Mouse (Mus musculus): ENCODE results near the gene Tamm41.
A peak's percentile ranks its signal among the peaks of the same experiment; 100 is the strongest.

Gene Tamm41

GRCm38 (mm10) chr6:114974331-114974730, 63.3 kb downstream of the Tamm41 start:
- DNase-seq (ENCODE audit: low read depth), result no peak

- no peak for DNase-seq (ENCODE audit: low read depth)
Measured at GRCm38 (mm10) chr6:114972988-114973387, 64.7 kb downstream of the Tamm41 start.

- DNase-seq (ENCODE audit: low read depth), result no peak
Measured at GRCm38 (mm10) chr6:114970895-114971294, 66.8 kb downstream of the Tamm41 start.

- DNase-seq (ENCODE audit: low read depth), result no peak
Measured at GRCm38 (mm10) chr6:114970386-114970785, 67.3 kb downstream of the Tamm41 start.

- peak; percentile 52 for DNase-seq (ENCODE audit: low read depth)
Measured at GRCm38 (mm10) chr6:114969213-114970120, 68.2 kb downstream of the Tamm41 start, which contains the start of gene Vgll4. Gene Vgll4 (minus strand): TSS chr6:114969994.

DNA sequence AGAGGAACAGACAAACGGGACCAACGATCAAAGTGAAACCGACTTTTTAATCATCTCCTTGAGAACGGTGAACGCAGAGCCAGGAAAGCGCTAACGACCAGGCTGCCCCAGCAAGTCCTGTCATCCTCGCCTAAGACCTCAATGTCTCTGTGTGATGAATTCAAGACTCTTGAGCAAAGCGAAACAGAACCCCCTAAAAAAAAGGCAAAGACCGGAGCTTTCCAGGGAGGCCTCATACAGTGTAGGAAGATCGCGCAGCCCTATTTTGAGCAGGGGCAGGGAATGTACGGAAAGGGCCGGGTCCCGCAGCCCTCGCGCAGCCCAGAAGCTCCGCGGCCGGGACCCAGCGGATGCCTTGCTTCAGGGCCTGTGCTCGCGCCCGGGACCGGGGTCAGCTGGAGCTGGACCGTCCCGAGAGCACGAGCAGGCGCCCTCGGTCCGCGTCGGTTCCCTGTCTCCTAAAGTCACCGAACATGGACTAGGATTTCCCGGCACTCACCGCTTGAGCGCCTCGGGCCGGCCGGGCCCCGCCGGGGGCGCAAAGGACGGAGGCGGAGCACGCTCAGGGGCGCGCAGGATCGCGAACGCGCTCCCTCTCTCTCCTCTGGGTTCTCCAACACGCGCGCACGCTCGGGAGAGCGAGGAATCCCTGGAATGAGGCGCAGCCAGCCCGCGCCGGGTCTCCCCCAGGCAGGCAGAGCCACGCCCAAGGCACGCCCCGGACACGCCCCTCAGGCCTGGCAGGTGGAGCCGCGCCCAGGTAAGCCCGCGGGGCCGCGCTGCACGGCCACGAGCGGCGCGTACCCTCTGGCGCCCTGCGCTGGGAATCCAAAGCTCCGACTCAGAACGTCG, 69.1 kb downstream of the Tamm41 start:
- DNase-seq (ENCODE audit: low read depth), result no peak

GRCm38 (mm10) chr6:114967623-114968022, 70.1 kb downstream of the Tamm41 start:
- no peak for DNase-seq (ENCODE audit: low read depth)

GRCm38 (mm10) chr6:114966396-114967154, 71.1 kb downstream of the Tamm41 start:
- DNase-seq (ENCODE audit: low read depth), result no peak

DNA sequence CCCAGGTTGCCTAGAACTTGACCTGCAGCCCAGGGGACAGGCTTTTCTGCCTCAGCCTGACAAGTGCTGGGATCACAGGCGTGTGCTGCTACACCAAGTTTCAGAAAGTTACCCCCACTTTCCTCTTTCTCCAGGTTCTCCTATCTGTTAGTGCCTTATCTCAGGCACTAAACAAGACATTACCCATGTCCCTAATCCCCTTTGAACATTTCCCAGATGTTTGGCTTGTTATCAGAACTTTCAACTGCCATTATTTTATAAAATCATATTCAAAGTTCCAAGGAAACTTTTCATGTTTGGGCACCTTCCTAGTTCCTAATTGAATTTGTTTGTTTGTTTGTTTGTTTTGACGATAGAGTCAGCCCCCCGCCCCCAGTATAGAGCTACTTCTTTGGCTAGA, 71.9 kb downstream of the Tamm41 start:
- DNase-seq (ENCODE audit: low read depth), result no peak

DNA sequence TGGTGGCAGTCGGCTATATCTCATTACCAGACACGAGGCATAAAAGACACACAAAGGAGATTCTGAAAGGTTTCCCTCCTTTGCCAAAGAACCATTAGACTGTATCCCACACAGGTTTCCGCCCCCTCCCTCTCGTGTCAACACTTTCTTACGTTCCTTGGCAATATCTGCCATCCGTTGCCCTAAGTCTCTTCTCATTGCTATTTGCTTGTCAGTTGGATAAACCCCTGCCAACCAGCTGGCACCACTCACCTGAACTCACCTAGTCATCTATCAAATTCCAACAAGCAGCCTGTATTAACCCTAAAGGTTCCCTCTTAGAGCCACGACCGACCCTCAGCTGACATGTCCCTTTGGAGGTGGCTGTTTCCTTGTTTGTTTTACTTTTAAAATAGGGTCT, 72.3 kb downstream of the Tamm41 start:
- no peak for DNase-seq (ENCODE audit: low read depth)

DNA sequence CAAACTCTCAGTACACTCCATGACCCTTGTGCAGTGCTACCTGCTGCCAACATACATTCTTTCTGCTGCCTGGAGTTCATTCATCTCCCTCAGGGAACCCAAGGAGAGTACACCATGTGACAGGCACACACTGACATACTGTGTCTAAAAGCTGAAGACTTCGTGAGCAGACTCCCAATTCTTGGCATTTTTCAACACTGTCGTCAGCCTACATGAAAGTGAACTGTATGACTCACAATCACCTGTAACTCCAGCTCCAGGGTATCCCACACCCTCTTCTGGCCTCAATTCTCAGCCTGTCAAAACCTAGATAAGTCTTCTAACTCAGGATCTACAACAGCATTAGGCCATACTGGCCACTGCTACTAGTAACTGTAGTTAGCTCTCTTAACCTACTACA, 73.4 kb downstream of the Tamm41 start:
- no peak for DNase-seq (ENCODE audit: low read depth)

GRCm38 (mm10) chr6:114963636-114964035, 74.0 kb downstream of the Tamm41 start:
- no peak for DNase-seq (ENCODE audit: low read depth)

- no peak for DNase-seq (ENCODE audit: low read depth)
Measured at GRCm38 (mm10) chr6:114961276-114962068, 76.2 kb downstream of the Tamm41 start.

DNA sequence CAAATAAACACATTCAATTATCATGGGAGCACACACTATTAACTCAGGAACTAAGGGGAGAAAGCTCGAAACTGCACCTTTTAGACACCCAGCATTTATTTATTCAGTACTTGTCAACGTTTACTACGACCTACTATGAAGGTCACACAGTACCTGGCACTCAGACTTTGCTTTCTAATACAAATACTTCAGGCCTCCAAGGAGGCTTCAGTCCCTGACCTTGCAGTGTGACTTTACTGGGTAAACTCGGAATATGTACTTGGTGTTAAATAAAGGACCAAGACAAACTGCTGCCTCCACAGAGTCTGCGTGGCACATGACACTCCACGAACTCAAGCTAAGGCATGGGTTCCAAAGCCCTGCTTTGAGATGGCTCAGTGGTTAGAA, 78.7 kb downstream of the Tamm41 start:
- no peak for DNase-seq (ENCODE audit: low read depth)

DNA sequence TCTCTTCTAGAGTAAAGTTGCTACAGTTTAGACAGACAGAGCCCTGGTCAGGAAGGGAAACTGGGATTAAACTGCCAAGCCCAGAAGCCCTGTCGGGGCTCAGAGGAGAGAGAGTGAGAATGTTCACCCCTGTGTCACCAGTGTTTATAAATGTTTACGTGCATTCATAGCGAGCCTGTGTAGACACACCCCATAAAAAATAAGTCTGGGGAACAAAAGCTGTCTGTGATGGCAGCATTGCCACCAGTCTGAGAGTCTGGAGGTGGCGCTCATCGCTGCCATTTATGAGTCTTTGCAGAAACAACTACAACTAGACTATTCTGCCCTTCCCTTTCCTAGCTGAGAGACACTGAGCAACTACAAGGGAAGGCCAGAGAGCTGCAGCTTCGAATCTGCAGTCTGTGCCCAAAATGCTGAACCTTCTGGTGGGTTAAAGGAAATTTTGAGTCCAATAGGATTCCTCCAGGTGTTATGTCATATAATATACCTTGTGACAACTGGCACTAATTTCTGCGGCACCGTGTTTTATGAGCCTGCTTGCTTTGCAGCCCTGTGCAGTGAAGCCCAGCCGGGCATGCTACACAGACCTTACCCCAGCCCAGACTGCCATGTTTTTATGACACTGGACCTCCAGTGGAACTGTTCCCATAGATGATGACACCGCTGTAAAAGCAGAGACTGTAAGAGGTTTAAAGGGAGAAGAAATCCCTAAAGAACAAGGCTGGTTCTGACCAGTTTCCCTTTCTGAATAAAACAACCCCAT, 79.2 kb downstream of the Tamm41 start:
- no peak for DNase-seq (ENCODE audit: low read depth)

DNA sequence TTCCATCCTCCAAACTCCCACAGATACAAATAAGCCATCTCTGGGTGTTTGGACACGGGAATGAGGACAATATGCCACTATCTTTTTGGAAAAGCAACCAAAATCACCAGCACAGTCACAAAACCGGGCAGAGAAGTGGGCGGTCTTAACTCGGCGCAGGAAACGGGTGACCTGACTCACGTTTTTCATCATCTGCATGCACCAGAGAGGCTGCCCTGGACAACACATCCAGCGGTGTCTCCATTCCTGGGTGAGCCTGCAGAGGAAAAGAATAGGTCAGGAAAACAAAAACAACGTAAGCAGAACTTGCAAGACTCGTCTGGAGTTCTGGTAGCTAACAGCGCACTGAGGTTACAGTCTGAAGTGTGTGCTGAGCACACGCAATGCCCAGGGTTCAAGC, 79.9 kb downstream of the Tamm41 start:
- no peak for DNase-seq (ENCODE audit: low read depth)

- no peak for DNase-seq (ENCODE audit: low read depth)
Measured at GRCm38 (mm10) chr6:114954496-114954895, 83.2 kb downstream of the Tamm41 start.

All from fibroblast of lung, adult 2 months (primary cell).